ENCODE assay signal across 8 mouse cellular contexts in the genomic region with DNA sequence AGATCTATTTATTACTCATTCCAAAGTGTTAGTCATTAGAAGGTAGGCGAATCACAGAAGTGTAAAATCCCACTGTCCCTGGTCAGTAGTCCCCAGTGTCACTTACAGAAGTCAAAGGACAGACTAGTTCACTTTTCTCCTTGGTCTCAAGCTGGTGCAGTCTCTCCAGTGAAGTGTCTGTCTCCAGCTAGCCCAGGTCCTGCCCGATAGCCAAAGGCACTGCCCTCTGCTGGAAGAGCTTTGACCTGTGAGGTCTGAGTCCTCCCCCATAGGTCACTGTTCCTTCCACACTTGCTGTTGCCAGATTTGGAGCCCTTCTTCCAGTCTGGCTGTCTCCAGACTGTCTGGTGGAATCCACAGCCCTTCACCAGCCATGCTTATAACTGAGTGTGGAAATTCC. TPM values are rescaled to one million over a fixed set of nuclear protein-coding genes. Genes with fewer than 3 reads are reported as not detected.
DNase-seq lines count a peak whose midpoint lies in the region; ATAC-seq and TF ChIP-seq lines count a peak whose summit lies in the region.

No protein-coding gene starts in this region.

- no peak overlapping the region for H3K9ac ChIP-seq in intestine, embryonic 14.5 days (ENCODE audit: low read length)
- H3K9ac ChIP-seq in intestine, embryonic 15.5 days, result no peak overlapping the region
- H3K9ac ChIP-seq in heart, embryonic 11.5 days (ENCODE audit: low read depth, low read length), result peak overlapping the region; percentile 85; the same call in 1 of the 2 replicates
- no peak overlapping the region for H3K9ac ChIP-seq in liver, adult 2 months (ENCODE audit: low read depth, low read length)

- no peak for TF ChIP-seq POLR2A in liver, adult 2 months (IDR thresholded peaks at IDR 0.05; ENCODE audit: extremely low read depth, insufficient read depth, low read length)

- H3K27me3 ChIP-seq in intestine, embryonic 14.5 days (replicated peaks; ENCODE audit: control insufficient read depth, insufficient read depth, low read length), result no peaks in the 10 kb centered on the region
- no peaks in the 10 kb centered on the region for H3K27me3 ChIP-seq in intestine, embryonic 15.5 days (replicated peaks)
- no peaks in the 10 kb centered on the region for H3K27me3 ChIP-seq in heart, embryonic 11.5 days (ENCODE audit: control insufficient read depth, insufficient read depth, low read length)
- no peaks in the 10 kb centered on the region for H3K27me3 ChIP-seq in liver, adult 2 months (ENCODE audit: control insufficient read depth, insufficient read depth, low read length)

- H3K27ac ChIP-seq in intestine, embryonic 14.5 days (ENCODE audit: low read depth), result no peak overlapping the region
- H3K27ac ChIP-seq in intestine, embryonic 15.5 days, result no peak overlapping the region
- peak overlapping the region; percentile 98 for H3K27ac ChIP-seq in heart, embryonic 11.5 days (ENCODE audit: low read depth, low read length)
- no peak overlapping the region for H3K27ac ChIP-seq in liver, adult 2 months (replicated peaks; ENCODE audit: insufficient read depth, low read depth, low read length)

- TF ChIP-seq CTCF in liver, adult 2 months (IDR thresholded peaks at IDR 0.05; ENCODE audit: low read depth, low read length), result peak; percentile 78

- peak overlapping the region; percentile 50; the same call in 1 of the 2 replicates for H3K4me3 ChIP-seq in intestine, embryonic 14.5 days (ENCODE audit: low read depth, low read length)
- H3K4me3 ChIP-seq in intestine, embryonic 15.5 days (replicated peaks), result no peak overlapping the region
- H3K4me3 ChIP-seq in heart, embryonic 11.5 days (ENCODE audit: low read depth, low read length), result 0 out of 2 replicates have a peak overlapping the region, but pooled peaks have one; percentile 55
- peak overlapping the region; percentile 32; the same call in 1 of the 2 replicates for H3K4me3 ChIP-seq in liver, adult 2 months (ENCODE audit: insufficient read depth, low read depth, low read length)

- peaks cover 3% of the 10 kb centered on the region; the same call in 1 of the 2 replicates for H3K4me1 ChIP-seq in intestine, embryonic 14.5 days (replicated peaks; ENCODE audit: control insufficient read depth, insufficient read depth, low read length)
- H3K4me1 ChIP-seq in intestine, embryonic 15.5 days (replicated peaks), result no peaks in the 10 kb centered on the region
- H3K4me1 ChIP-seq in heart, embryonic 11.5 days (ENCODE audit: control insufficient read depth, insufficient read depth, low read length), result 0 out of 2 replicates have a peak, but pooled peaks cover 2% of the 10 kb centered on the region
- H3K4me1 ChIP-seq in liver, adult 2 months (ENCODE audit: control insufficient read depth, insufficient read depth, low read length), result peaks cover 6% of the 10 kb centered on the region

- H3K4me2 ChIP-seq in intestine, embryonic 14.5 days (ENCODE audit: low read length), result no peak overlapping the region
- no peak overlapping the region for H3K4me2 ChIP-seq in intestine, embryonic 15.5 days (replicated peaks)
- H3K4me2 ChIP-seq in heart, embryonic 11.5 days, result peak overlapping the region; percentile 55

- H3K36me3 ChIP-seq in intestine, embryonic 14.5 days (ENCODE audit: control insufficient read depth, insufficient read depth, low read length), result peaks cover under 1% of the 10 kb centered on the region; the same call in 1 of the 2 replicates
- H3K36me3 ChIP-seq in intestine, embryonic 15.5 days, result no peaks in the 10 kb centered on the region
- H3K36me3 ChIP-seq in heart, embryonic 11.5 days (ENCODE audit: control insufficient read depth, insufficient read depth, low read length), result no peaks in the 10 kb centered on the region
- H3K36me3 ChIP-seq in liver, adult 2 months (ENCODE audit: control insufficient read depth, insufficient read depth, low read length), result 0 out of 2 replicates have a peak, but pooled peaks cover under 1% of the 10 kb centered on the region

- no peak for DNase-seq in intestine, embryonic 14.5 days (ENCODE audit: low spot score)
- DNase-seq in MN1 (ENCODE audit: low spot score), result peak; percentile 46
- peak; percentile 42 to 62 for DNase-seq in cerebellum, postnatal 10 days
- peak; percentile 80 for DNase-seq in liver, adult 2 months (ENCODE audit: extremely low read depth, low read depth, low spot score)
- DNase-seq in frontal cortex, postnatal 14 days (ENCODE audit: low spot score in 2 of 2), result no peak

- ATAC-seq in intestine, embryonic 14.5 days (replicated peaks; ENCODE audit: low FRiP score, low TSS enrichment, low read depth), result no peak
- ATAC-seq in intestine, embryonic 15.5 days, result no peak
- ATAC-seq in heart, embryonic 11.5 days (replicated peaks; ENCODE audit: insufficient number of reproducible peaks, low FRiP score, low TSS enrichment), result no peak
- ATAC-seq in neutrophil, adult 5-6 weeks (ENCODE audit: extremely low read depth, insufficient number of reproducible peaks, low FRiP score, poor library complexity, severe bottlenecking), result peak; percentile 71; the same call in 1 of the 2 replicates

- no peaks in the 10 kb centered on the region for H3K9me3 ChIP-seq in intestine, embryonic 14.5 days (ENCODE audit: control insufficient read depth, low read length)
- H3K9me3 ChIP-seq in intestine, embryonic 15.5 days, result no peaks in the 10 kb centered on the region
- no peaks in the 10 kb centered on the region for H3K9me3 ChIP-seq in heart, embryonic 11.5 days (replicated peaks; ENCODE audit: control insufficient read depth, low read length)

- WGBS in intestine, embryonic 14.5 days, result 35% methylated on average over 2 of the region's 2 CpGs
- 42% methylated on average over 2 of the region's 2 CpGs for whole genome bisulfite sequencing in intestine, embryonic 15.5 days
- WGBS in heart, embryonic 11.5 days (ENCODE audit: insufficient replicate concordance), result 31% methylated on average over 2 of the region's 2 CpGs
- WGBS in liver, adult 2 months, result 11% methylated on average over 2 of the region's 2 CpGs

- no peaks in the 10 kb centered on the region; the same call in 1 of the 2 replicates for H3K79me2 ChIP-seq in liver, adult 2 months (ENCODE audit: control insufficient read depth, insufficient read depth, low read length)

RNA-seq across cellular contexts. Expression of gene Rap2c, which starts 2.1 kb away (rescaled TPM):
- polyA plus RNA-seq in intestine, embryonic 14.5 days (2014; fragmentation: Nextera tagmentation; extraction: Ambion mirVana), result 21.5 and 24.3 TPM in 2 replicates
- polyA plus RNA-seq in intestine, embryonic 15.5 days (2015; fragmentation: Nextera tagmentation; extraction: Ambion mirVana), result 17.3 and 20.7 TPM in 2 replicates
- 30.9 and 32.5 TPM in 2 replicates for polyA plus RNA-seq in heart, embryonic 11.5 days (2014; fragmentation: Nextera tagmentation; extraction: Ambion mirVana)
- total RNA-seq in liver, adult 2 months (2014; rRNA removed), result 15.7 and 16.3 TPM in 2 replicates
- polyA plus RNA-seq in liver, adult 2 months (2012; rRNA removed), result 3.6 TPM in 2 replicates
- total RNA-seq in neutrophil, adult 5-6 weeks (2017), result 64.1 and 69.2 TPM in 2 replicates

Comparison
In these comparisons a context has a peak if more than half of its experiments do, and no peak if none do; other contexts are left out.
1. DNase-seq: peak in MN1 (single experiment), cerebellum, postnatal 10 days (2 of 2) and liver, adult 2 months (single experiment); none in intestine, embryonic 14.5 days (single experiment) and frontal cortex, postnatal 14 days (0 of 2).